Mouse (Mus musculus) testis, postnatal 14 days (tissue): ENCODE data around the gene Nxpe4.

Experiments
- DNase-seq: peaks from one replicate; pipeline ENCODE4 v3.0.0; 2021; ENCODE audit warnings: low spot score

Gene Nxpe4

DNA sequence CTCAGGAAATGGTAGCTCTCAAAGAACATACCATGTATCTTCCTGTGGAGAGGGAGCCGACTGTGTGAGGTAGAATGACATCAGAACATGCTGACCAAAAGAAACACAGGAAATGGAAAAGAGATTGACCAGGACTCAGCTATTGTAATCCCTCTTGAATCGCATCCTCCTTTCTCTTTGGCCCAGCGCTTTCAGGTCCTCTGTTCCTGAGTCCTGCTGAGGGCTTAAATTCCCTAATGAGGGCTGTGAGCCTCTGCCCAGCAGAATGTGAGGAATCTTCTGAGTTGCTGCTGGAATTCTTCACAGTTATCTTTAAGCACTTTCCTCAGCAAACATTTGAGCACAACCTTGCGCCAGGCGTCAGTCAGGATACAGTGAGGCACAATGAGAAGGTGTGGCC lies 78.6 kb downstream of the Nxpe4 start:
- DNase-seq: no peak

GRCm38 (mm10) chr9:48241791-48242190 lies 80.0 kb downstream of the Nxpe4 start:
- no peak for DNase-seq

GRCm38 (mm10) chr9:48242756-48243155 lies 80.9 kb downstream of the Nxpe4 start:
- no peak for DNase-seq

DNA sequence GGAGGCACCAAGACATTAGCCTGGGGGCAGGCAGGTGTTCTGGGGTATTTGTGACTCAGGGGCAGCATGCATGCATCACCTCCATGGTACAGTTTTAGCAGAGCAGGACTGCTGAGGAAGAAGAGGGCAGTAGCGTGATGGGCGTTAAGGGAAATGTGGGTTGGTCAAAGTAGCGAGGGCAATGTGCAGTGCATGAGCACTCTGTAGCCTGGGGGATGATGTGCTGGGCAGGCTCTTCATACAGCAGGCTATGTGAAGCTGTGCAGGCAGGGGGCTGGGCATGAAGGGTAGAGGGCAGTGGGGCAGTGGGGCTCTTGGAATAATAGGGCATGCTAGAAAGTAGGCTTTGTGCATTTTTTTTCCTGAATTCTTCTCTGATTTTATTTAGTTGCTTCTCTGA lies 82.4 kb downstream of the Nxpe4 start:
- DNase-seq: no peak

DNA sequence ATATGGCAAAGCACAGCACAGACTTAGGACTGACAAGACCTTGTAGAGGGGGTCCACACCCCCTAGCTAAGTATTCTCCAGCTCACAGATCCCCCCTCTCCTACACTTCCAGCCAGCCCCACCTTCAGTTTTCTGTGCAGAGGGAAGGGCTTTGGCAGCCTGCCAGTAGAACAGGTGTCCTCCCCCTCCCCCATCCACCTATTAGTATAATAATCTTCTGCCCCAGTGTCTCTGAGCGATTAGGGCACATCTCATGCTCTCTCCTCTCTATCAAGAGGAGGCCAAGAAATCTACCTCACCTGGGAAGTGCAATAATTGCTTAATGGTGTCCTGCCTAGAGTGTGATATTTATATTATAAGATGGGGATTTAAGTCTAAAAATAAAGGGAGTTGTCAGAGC lies 83.7 kb downstream of the Nxpe4 start:
- no peak for DNase-seq

GRCm38 (mm10) chr9:48247276-48247675 lies 85.5 kb downstream of the Nxpe4 start:
- DNase-seq: no peak

- no peak for DNase-seq
Observed at GRCm38 (mm10) chr9:48252236-48252635, 90.4 kb downstream of the Nxpe4 start.

DNA sequence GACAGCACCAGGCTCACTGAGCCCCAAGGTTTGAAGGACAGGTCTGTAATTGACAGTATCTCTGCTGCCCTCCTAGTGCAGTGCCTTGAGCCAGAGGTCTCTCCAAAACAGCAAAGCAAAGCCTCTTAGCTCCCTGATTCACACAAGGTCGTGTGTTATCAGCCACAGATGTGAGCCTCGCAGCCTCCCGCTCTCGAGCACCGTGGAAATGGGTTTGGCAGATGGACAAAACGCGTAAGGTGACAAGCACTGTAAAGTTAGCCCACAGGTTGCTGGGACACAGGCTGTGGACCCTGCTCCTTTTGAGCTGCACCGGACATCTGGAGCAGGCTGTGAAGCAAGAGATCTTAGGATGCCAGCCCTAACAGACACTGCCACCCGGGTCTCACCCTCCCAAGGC lies 95.2 kb downstream of the Nxpe4 start:
- DNase-seq: no peak

GRCm38 (mm10) chr9:48257741-48258423 lies 96.1 kb downstream of the Nxpe4 start:
- DNase-seq: peak; percentile 43

GRCm38 (mm10) chr9:48264616-48265015 lies 102.8 kb downstream of the Nxpe4 start:
- DNase-seq: no peak

- DNase-seq: no peak
Observed at GRCm38 (mm10) chr9:48265491-48265890, 103.7 kb downstream of the Nxpe4 start.

- DNase-seq: peak; percentile 65
Observed at GRCm38 (mm10) chr9:48266286-48267027, 104.6 kb downstream of the Nxpe4 start.

DNA sequence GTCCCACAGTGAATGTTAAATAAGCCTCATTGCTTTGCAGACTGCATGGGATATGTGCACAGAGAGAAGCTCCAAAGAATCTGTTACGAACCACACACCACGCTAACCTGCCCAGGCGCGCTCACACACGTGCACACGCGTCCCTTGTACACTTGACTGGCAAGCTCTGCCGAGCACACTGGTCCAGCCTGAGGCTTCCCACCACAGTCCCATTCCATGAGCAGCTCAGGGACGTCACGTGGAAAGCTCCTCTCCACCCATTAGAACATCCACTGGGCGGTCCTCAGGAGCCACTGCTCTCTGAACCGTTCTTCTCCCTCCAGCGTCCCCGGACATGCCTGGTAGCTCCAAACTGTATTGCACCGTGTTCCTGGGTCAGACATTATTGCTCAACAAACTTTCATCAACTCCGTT lies 105.2 kb downstream of the Nxpe4 start:
- DNase-seq: peak; percentile 48

- no peak for DNase-seq
Observed at GRCm38 (mm10) chr9:48267960-48268359, 106.1 kb downstream of the Nxpe4 start.

GRCm38 (mm10) chr9:48276831-48277230 lies 115.0 kb downstream of the Nxpe4 start:
- no peak for DNase-seq

- no peak for DNase-seq
Observed at GRCm38 (mm10) chr9:48284221-48284620, 122.4 kb downstream of the Nxpe4 start.

GRCm38 (mm10) chr9:48290281-48290680 lies 128.5 kb downstream of the Nxpe4 start:
- DNase-seq: peak; percentile 26

- DNase-seq: no peak
Observed at GRCm38 (mm10) chr9:48294754-48295153, 132.9 kb downstream of the Nxpe4 start.

GRCm38 (mm10) chr9:48298983-48299382 lies 137.2 kb downstream of the Nxpe4 start:
- DNase-seq: no peak

DNA sequence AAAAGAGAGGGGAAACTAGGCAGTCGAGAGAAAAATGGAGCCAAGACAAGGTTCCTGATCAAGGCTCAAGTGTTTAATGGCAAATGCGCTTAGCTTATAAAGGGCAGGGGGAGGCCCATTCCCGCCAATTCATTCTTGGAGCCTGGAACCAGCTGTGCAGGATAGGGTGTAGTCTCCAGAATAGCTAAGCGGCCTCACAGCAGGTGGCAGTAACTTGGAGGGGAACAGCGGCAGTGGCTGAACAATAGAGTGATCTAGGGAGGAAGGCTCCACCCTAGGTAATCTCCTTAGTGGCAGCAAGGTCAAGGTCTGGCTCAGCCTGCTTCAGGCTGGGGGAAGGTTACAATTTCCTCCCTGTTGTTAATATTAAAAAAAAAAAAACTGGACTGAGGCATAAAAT lies 141.7 kb downstream of the Nxpe4 start:
- peak; percentile 20 for DNase-seq

- DNase-seq: no peak
Observed at GRCm38 (mm10) chr9:48311241-48311640, 149.4 kb downstream of the Nxpe4 start.

GRCm38 (mm10) chr9:48314194-48314593 lies 152.4 kb downstream of the Nxpe4 start:
- DNase-seq: no peak

GRCm38 (mm10) chr9:48315825-48316224 lies 154.0 kb downstream of the Nxpe4 start:
- no peak for DNase-seq

GRCm38 (mm10) chr9:48326338-48326737 lies 164.5 kb downstream of the Nxpe4 start:
- DNase-seq: no peak
